17 mouse cellular contexts compared by ENCODE assay signal in the genomic region with DNA sequence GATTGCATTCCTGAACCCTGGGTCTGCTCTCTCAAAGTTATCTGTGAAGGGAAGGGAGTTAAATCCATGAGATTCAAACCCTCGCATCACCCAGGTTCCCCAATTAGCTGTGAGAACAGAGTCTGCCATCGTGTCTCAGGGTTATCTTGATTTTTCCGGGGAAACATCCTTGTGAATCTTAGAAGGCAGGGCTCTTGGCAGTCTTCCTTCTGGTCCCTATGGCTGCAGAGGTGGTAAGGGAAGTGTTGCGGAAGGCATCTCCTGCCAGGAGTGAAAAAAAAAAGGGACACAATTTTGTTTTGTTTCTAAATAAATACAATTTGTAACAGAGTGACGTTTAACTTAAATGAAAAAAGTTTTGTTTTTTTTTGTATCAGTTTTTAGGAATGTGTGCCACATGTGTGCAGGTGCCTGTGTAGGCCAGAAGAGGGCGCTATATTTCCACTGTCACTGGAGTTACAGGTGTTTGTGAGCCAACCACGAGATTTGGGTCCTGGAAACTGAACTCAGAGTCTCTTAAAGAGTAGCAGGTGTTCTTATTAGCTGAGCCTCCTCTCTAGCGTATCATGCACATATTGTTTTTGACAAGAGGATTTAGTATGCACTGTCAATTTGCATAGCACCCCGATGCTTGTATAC. TPM values are rescaled to one million over a fixed set of nuclear protein-coding genes. Genes with fewer than 3 reads are reported as not detected.
DNase-seq lines count a peak whose midpoint lies in the region; TF ChIP-seq lines count a peak whose summit lies in the region.
"Had no signal": no experiment of that assay in that cellular context is flagged by ENCODE, and none has a peak within 500 bp of the region (broad histone marks: within the 10 kb centered on the region; RNA-seq: fewer than 3 reads in every experiment).

No protein-coding gene starts in this region.

- peak; percentile 35; the same call in 1 of the 2 replicates for TF ChIP-seq CTCF in gastrocnemius, adult 2 months (IDR thresholded peaks at IDR 0.05)
- peak; percentile 34 for TF ChIP-seq CTCF in left cerebral cortex, adult 2 months (IDR thresholded peaks at IDR 0.05)
- TF ChIP-seq CTCF in ES-Bruce4 (IDR thresholded peaks at IDR 0.05; ENCODE audit: low read depth, low read length) = peak; percentile 37

- H3K36me3 ChIP-seq in ES-Bruce4 (ENCODE audit: control insufficient read depth, insufficient read depth, low read length, poor library complexity, severe bottlenecking) = no peaks in the 10 kb centered on the region
- H3K36me3 ChIP-seq: stomach, embryonic 15.5 days had no signal

- no peak for TF ChIP-seq EP300 in ES-Bruce4 (IDR thresholded peaks at IDR 0.05; ENCODE audit: insufficient read depth, low read depth, low read length)

- H3K4me3 ChIP-seq in gastrocnemius, adult 2 months = no peak overlapping the region
- H3K4me3 ChIP-seq in left cerebral cortex, adult 2 months = no peak overlapping the region
- no peak overlapping the region for H3K4me3 ChIP-seq in ES-Bruce4 (ENCODE audit: low read depth, low read length)
- H3K4me3 ChIP-seq: megakaryocyte, embryonic 14.5 days; stomach, embryonic 15.5 days had no signal

- intact Hi-C loops in gastrocnemius, adult 2 months (cut with DNase I) = no loop called here
- intact Hi-C loops in left cerebral cortex, adult 2 months (cut with DNase I) = no loop called here
- intact Hi-C loops in left cerebral cortex, postnatal 4 days (cut with DNase I) = loop anchor here (10.0 kb wide), 1 partner anchor 877 kb away; no protein-coding TSS in a partner anchor

- H3K9me3 ChIP-seq in ES-Bruce4 (replicated peaks; ENCODE audit: control insufficient read depth, insufficient read depth, low read length, poor library complexity, severe bottlenecking) = no peaks in the 10 kb centered on the region; the same call in 1 of the 2 replicates
- H3K9me3 ChIP-seq: stomach, embryonic 15.5 days had no signal

- H3K4me1 ChIP-seq in ES-Bruce4 (ENCODE audit: control insufficient read depth, insufficient read depth, low read length) = no peaks in the 10 kb centered on the region
- H3K4me1 ChIP-seq: stomach, embryonic 15.5 days had no signal

- H3K27ac ChIP-seq in gastrocnemius, adult 2 months = 0 out of 2 replicates have a peak overlapping the region, but pooled peaks have one; percentile 8
- no peak overlapping the region for H3K27ac ChIP-seq in left cerebral cortex, adult 2 months
- H3K27ac ChIP-seq in ES-Bruce4 (ENCODE audit: insufficient read depth, low read length) = no peak overlapping the region
- H3K27ac ChIP-seq: stomach, embryonic 15.5 days had no signal

- no peak for DNase-seq in gastrocnemius, adult 2 months
- no peak for DNase-seq in gastrocnemius, adult 8-10 months (ENCODE audit: low spot score in 2 of 2)
- no peak for DNase-seq in left cerebral cortex, adult 2 months (ENCODE audit: extremely low spot score in 1 of 2, low spot score in 2 of 2)
- DNase-seq in left cerebral cortex, postnatal 4 days = no peak
- DNase-seq in ZHBTc4 (ENCODE audit: low read depth, low spot score) = peak; percentile 43
- no peak for DNase-seq in right cerebral cortex, adult 2 months (ENCODE audit: low spot score in 2 of 2)
- DNase-seq: adrenal gland, adult 8-10 months; cerebellum, adult 18-20 months; gastrocnemius, postnatal 10 days; heart, postnatal 10 days; kidney, adult 2 months; kidney, postnatal 36 days; lung, postnatal 10 days; thymus, postnatal 4 days had no signal

- TF ChIP-seq POLR2A in ES-Bruce4 (IDR thresholded peaks at IDR 0.05; ENCODE audit: insufficient read depth, low read length) = no peak

- H3K9ac ChIP-seq in ES-Bruce4 (ENCODE audit: low read depth, poor library complexity, severe bottlenecking) = no peak overlapping the region
- H3K9ac ChIP-seq: stomach, embryonic 15.5 days had no signal

- no peaks in the 10 kb centered on the region for H3K27me3 ChIP-seq in ES-Bruce4 (ENCODE audit: control insufficient read depth, insufficient read depth, low read length, poor library complexity, severe bottlenecking)
- H3K27me3 ChIP-seq: stomach, embryonic 15.5 days had no signal

RNA-seq across cellular contexts. Expression of gene Tut7, which starts 45.2 kb away (rescaled TPM):
- 10 to 100 TPM; 40.5 to 43.5 TPM for total RNA-seq in gastrocnemius, adult 2 months (2021)
- total RNA-seq in gastrocnemius, adult 8-10 months (2022) = 10 to 100 TPM; 28.7 to 42.3 (median 34.5) TPM
- 10 to 100 TPM; 61.1 to 66.0 TPM for total RNA-seq in left cerebral cortex, adult 2 months (2021)
- 10 to 100 TPM; 66.2 to 70.8 TPM for total RNA-seq in left cerebral cortex, postnatal 4 days (2021)
- 87.9 and 99.1 TPM in 2 replicates for polyA plus RNA-seq in ES-Bruce4 (2011; ENCODE audit: insufficient read depth, insufficient read length, low read depth, missing spikeins)
